Mouse (Mus musculus): Measurements from ENCODE around the gene Kcnj15.

Gene Kcnj15

GRCm38 (mm10) chr16:95292843-95293505 is 35.6 kb downstream of the Kcnj15 start:
- DNase-seq (ENCODE audit: low spot score in 2 of 2) = no peak

- no peak for DNase-seq (ENCODE audit: low spot score in 2 of 2)
These were observed 40.3 kb downstream of the Kcnj15 start for GRCm38 (mm10) chr16:95297651-95298050.

- no peak for DNase-seq (ENCODE audit: low spot score in 2 of 2)
These were observed 44.3 kb downstream of the Kcnj15 start for GRCm38 (mm10) chr16:95301667-95302066.

GRCm38 (mm10) chr16:95303676-95304075 is 46.3 kb downstream of the Kcnj15 start:
- DNase-seq (ENCODE audit: low spot score in 2 of 2) = no peak

- DNase-seq (ENCODE audit: low spot score in 2 of 2) = no peak
These were observed 50.5 kb downstream of the Kcnj15 start for GRCm38 (mm10) chr16:95307823-95308360.

- DNase-seq (ENCODE audit: low spot score in 2 of 2) = no peak
These were observed 64.7 kb downstream of the Kcnj15 start for GRCm38 (mm10) chr16:95321945-95322625.

- DNase-seq (ENCODE audit: low spot score in 2 of 2) = no peak
These were observed 74.8 kb downstream of the Kcnj15 start for GRCm38 (mm10) chr16:95332159-95332558.

- DNase-seq (ENCODE audit: low spot score in 2 of 2) = peak; percentile 88 to 89
These were observed 83.8 kb downstream of the Kcnj15 start for GRCm38 (mm10) chr16:95340885-95341791.

GRCm38 (mm10) chr16:95342030-95342429 is 84.7 kb downstream of the Kcnj15 start:
- no peak for DNase-seq (ENCODE audit: low spot score in 2 of 2)

- no peak for DNase-seq (ENCODE audit: low spot score in 2 of 2)
These were observed 87.6 kb downstream of the Kcnj15 start for GRCm38 (mm10) chr16:95344961-95345360.

- DNase-seq (ENCODE audit: low spot score in 2 of 2) = peak; percentile 83 to 87
These were observed 88.5 kb downstream of the Kcnj15 start for GRCm38 (mm10) chr16:95345882-95346281.

- DNase-seq (ENCODE audit: low spot score in 2 of 2) = no peak
These were observed 89.8 kb downstream of the Kcnj15 start for GRCm38 (mm10) chr16:95347202-95347601.

GRCm38 (mm10) chr16:95348555-95348954 is 91.2 kb downstream of the Kcnj15 start:
- DNase-seq (ENCODE audit: low spot score in 2 of 2) = no peak

- no peak for DNase-seq (ENCODE audit: low spot score in 2 of 2)
These were observed 92.0 kb downstream of the Kcnj15 start for GRCm38 (mm10) chr16:95349344-95349743.

GRCm38 (mm10) chr16:95349745-95350144 is 92.4 kb downstream of the Kcnj15 start:
- no peak for DNase-seq (ENCODE audit: low spot score in 2 of 2)

All from right cerebral cortex, postnatal 10 days (tissue).